Mouse (Mus musculus): ENCODE measurements around the gene Zfp740. TPM values are rescaled to one million over a fixed set of nuclear protein-coding genes. Genes with fewer than 3 reads are reported as not detected.

The Zfp740 gene
- polyA plus RNA-seq, 1 experiment = 20.2 TPM

DNA sequence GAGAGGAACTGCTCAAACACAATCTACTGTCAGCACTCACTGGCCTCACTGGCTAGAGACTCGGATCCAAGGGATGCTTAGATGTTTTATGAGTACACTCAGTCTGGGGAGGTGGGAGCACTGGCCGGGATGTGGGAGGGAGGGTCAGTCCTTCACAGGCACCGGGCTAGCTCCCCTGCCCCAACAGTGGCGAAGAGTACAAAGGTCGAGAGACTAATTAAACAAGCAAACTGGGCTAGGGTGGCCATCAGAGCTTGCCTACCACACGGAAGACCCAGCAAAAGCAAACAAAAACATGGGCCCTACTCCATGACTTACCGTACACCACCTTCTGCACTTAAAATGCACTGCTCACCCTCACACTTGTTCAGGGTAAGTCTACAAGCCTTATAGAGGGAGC lies 11.3 kb upstream of the Zfp740 start:
- 36% methylated on average over 7 of the region's 7 CpGs for WGBS

DNA sequence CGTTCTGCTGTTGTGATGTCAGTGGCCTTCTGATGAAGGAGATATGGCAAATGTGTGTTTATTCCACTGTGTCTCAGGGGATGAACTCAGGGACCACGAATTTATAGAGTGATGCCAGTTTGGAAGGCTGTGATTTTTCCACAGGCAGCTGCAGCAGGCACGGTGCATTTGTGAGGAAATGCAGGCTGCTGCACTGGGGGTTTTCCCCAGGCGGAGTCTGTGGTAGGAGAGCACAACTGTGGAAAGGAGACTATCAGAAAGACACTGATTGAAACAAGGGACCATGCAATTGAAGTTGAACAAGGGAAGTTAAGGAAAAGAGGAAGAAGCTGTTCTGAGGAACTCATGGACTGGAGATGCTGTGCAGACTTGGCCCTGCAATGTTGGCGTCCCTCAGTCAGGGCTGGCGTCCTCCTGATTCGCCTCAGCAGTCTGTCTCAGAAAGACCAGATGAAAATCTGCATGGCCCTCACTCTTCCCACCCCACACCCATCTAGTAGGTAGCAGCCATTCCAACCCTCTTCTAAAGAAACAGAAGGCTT lies 10.7 kb upstream of the Zfp740 start:
- no peak for DNase-seq (ENCODE audit: low read depth, low spot score)
- 53% methylated on average over 7 of the region's 7 CpGs for WGBS

More for the DNA sequence above, 11.3 kb upstream of the Zfp740 start:
- no peak for DNase-seq (ENCODE audit: low read depth, low spot score)

DNA sequence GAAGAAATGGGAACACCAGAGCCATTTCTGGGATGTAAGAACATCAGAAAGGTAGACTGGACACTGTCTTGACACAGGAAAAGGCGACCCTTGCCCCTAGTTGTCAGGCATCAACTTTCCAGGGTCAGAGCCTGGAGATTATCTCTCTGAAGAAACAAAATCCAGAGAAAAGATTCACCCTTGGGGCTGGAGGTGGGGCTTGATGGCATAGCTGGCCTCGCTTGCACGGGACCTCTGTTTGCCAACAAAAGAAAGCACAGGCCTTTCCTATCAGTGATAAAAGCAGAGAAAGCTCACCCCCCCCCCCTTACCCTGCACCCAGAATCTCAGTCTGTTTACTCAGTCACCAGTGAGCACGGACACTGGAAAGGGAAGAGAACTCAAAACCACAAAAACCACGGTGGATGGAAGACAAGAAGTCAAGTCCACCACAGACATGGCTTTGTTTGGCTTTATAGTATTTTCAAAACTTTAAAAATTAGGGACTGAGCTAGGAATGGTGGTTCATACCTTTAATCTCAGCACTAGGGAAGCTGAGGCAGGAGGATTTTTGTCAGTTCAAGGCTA lies 10.1 kb upstream of the Zfp740 start:
- DNase-seq (ENCODE audit: low read depth, low spot score) = no peak
- WGBS = 44% methylated on average over 5 of the region's 5 CpGs

GRCm38 (mm10) chr15:102193652-102194051 lies 9.4 kb upstream of the Zfp740 start:
- 65% methylated on average over 4 of the region's 4 CpGs for WGBS
- no peak for DNase-seq (ENCODE audit: low read depth, low spot score)

DNA sequence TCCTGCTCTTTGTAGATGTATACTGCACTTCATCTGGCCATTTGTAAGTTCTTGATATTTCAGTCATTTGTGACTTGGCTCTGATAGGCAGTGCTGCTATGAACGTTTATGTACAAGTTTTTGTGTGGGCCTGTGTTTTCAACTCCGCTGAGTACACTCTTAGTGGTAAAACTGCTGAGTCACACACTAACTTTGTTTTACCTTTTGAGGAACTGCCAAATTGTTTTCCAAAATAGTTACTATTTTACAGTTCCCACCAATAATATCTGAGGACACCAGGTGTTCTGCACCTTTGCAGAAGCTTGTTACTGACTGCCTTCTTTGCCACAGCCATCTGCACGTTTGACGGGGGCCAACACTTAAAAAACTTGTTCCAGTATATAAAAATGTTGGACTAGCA lies 8.6 kb upstream of the Zfp740 start:
- no peak for DNase-seq (ENCODE audit: low read depth, low spot score)
- 27% methylated on average over 4 of the region's 4 CpGs for WGBS

GRCm38 (mm10) chr15:102195373-102195772 lies 7.7 kb upstream of the Zfp740 start:
- DNase-seq (ENCODE audit: low read depth, low spot score) = no peak
- 47% methylated on average over 4 of the region's 4 CpGs for WGBS

DNA sequence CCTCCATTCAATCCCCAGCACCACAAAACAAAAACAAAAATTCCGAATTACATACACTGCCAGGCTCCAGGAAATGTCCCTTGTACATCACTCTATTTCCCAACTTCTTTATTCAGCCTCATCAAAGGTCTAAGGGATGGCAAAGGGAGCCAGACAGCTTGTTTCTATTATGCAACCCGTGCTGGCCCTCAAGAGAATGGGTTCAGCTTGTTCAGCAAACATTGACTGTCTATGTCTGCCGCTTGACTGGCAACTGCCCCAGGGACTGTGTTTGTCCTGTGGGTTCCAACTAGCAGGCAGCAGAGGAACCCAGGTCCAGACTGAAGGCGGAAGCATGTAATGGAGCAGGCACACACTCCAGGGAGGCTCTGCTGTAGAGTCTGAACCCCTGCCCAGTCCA lies 4.2 kb upstream of the Zfp740 start:
- DNase-seq (ENCODE audit: low read depth, low spot score) = no peak
- WGBS = 68% methylated on average over 4 of the region's 4 CpGs

DNA sequence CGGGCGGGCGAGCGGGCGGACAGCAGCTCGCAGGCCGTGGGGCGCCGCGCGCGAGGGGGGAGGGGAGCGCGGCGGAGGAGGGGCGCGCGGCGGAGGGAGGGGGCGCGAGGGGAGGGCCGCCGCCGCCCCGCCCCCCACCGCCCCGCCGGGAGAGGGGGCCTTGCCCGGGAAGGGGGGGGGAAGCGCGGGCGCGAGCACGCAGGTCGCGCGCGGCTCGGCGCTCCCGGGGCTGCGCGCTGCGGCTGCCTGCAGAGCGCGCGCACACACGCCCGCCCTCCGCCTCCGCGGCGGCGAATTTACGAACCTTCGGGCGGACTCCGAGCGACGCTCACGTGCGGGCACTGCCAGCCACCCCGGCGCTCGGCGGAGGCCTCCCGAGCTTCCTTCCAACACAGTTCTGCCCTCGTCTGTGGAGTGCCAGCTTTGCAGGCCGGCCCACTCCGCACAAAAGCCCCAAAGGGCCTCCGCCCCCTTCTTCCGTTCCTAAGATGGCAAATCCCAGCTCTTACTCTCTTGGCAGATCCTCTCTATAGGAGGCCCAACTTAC lies 859 bp downstream of the Zfp740 start:
- DNase-seq (ENCODE audit: low read depth, low spot score) = no peak
- WGBS = under 1% methylated on average over 50 of the region's 72 CpGs

DNA sequence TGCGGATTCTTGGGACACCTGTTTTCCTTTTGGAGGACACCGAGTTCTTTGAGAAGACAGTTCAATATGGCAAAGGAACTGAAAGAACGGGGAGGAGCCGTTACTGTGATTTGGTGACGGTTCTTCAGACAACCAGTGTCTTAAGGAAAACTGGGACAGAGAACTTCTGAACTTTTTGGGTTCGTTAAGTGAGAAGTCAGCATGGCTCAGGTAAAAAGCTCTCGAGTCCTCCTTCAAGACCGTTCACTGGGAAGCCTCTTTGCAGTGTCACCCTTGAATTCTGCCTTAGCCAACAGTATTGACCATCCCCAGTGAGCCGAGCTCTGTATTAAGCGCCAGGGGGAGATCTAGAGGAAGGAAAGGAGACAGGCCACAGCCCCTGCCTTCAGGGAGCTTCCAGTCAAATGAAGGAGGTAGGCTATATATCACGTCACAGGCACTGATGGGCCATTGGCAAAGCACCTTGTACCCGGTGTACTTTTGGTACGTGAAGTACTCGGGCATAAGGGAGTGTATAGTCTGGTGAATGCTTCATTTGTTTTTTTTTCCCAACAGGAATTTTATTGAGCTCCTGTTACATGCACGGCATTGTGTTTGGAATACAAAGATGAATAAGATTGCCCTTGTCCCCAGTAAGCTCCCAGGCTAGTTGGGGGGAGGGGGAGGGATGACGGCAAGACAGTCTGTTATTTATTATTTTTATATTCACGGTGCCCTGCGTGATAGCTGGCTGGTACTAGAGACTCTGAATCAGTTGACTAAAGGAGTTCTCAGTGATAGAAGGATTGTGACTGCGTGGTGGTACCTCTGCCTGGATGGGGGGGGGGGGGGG lies 1.8 kb downstream of the Zfp740 start, which contains the start of gene Csad:
Gene Csad (minus strand): TSS at position 51 of the 832 bp plus-strand sequence.
- 32% methylated on average over 19 of the region's 19 CpGs for WGBS
- no peak for DNase-seq (ENCODE audit: low read depth, low spot score)

DNA sequence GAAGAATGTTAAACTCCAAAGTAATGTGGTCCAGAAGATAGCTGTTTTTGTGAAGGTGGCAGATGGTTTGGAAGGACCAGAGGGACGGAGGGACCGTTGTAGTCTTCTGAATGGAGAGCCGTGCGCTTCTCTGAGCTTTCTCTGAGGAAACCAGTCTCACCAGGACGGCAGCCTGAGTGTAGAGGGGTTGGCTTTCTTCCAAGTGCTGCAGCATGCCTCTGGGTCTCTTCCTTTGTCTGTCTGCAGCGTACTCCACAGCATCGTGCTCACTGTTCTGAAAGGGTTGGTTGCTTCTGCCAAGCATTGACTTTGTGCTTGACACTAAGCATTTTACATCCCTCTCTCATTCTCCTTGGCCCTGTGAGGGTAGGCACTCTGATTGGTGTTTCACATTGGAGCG lies 2.7 kb downstream of the Zfp740 start:
- no peak for DNase-seq (ENCODE audit: low read depth, low spot score)
- WGBS = 45% methylated on average over 8 of the region's 8 CpGs

DNA sequence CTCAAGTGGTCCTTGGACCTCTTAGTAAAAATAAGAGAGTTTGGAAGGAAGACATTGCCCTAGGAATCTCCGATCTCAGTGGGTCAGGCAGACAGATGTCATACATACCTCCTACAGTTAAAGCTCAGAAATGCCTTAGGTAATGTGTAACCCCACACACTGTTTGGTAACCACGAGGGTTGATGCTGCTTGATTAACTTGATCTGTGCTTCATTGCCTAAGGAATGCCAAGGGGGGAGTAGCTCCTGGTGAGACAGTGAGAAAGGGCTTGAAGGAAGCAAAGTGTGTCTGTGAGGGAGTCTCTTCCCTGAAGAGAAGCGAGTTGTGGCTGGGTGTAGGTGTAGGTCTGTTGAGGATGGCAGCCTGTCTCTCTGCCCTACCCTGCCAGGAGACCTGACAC lies 4.3 kb downstream of the Zfp740 start:
- no peak for DNase-seq (ENCODE audit: low read depth, low spot score)
- 63% methylated on average over 3 of the region's 3 CpGs for WGBS

DNA sequence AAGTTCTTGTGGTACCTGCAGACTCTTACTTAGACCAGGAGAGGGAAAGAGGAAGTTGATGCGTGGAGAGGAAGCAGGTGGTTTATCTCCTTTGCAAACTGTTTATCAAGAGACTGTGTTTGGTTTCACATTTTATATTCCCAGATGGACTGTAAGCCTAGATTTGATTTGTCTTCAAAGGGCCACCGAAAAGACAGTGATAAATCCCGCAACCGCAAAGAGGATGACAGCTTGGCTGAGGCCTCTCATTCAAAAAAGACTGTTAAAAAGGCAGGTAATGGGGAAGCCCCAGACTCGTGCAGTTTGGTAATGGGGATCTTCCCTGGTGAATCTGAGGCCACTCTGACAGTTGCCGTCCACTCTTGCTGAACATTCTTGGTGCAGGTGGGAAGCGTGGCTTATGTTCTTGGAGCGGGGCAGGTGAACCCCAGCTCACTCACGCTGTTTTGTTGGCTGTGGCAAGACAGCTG lies 5.1 kb downstream of the Zfp740 start:
- DNase-seq (ENCODE audit: low read depth, low spot score) = no peak
- WGBS = 58% methylated on average over 9 of the region's 9 CpGs

DNA sequence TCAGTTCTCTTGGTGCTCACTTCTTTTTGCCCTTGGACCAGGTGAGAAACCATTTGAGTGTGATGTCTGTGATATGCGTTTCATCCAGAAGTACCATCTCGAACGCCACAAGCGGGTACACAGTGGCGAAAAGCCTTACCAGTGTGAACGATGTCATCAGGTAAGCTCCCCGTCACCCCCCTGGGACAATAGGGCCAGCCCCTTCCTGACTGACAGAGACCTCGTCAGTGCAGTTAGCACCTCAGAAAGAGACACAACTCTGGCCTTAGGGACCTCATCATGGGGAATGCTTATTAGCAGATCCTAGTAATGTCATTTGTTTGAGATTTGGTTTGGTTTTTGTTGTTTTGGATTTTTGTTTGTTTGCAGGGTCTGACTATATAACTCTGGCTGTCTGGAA lies 6.1 kb downstream of the Zfp740 start:
- 91% methylated on average over 8 of the region's 8 CpGs for WGBS
- no peak for DNase-seq (ENCODE audit: low read depth, low spot score)

DNA sequence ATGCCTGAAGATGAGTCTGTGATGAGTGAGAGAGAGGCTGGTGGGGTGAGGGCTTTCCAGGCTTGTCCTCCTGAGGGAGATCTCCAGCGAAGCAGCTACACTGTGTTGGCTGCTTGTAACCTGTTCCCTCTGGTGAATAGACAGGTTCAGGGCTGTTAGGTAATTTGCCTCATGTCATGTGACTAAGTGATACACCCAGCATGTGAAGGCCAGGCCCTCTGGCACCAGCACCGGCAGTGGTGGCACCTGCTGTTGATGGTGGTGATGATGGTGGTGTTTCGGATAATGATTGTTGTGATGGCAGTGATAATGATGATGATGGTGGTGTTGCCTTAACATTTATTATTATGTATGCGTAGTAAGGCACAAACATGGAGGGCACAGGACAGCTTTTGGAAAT lies 7.8 kb downstream of the Zfp740 start:
- 57% methylated on average over 4 of the region's 4 CpGs for WGBS
- no peak for DNase-seq (ENCODE audit: low read depth, low spot score)

- 59% methylated on average over 6 of the region's 6 CpGs for WGBS
- no peak for DNase-seq (ENCODE audit: low read depth, low spot score)
These were observed 8.8 kb downstream of the Zfp740 start for GRCm38 (mm10) chr15:102211895-102212294.

DNA sequence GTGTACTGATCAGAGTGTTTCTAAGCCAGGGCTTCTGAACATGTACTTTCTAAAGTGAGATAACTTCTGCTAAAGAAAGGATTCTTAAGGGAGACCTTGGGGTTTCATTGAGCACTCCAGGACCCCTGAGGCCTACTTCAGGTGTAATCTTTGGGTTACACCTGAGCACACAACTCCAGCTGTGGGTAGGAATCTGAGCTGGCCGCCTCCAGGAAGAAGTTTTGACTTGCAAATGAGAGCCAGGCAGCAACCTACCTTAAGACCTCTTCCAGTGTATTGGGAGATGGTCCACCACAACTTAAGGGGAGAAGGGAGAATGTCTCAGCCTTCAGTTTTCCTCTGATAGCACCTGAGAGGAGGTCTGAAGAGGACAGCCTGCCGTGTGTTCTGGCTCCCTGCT lies 11.1 kb downstream of the Zfp740 start:
- WGBS = 52% methylated on average over 2 of the region's 2 CpGs

DNA sequence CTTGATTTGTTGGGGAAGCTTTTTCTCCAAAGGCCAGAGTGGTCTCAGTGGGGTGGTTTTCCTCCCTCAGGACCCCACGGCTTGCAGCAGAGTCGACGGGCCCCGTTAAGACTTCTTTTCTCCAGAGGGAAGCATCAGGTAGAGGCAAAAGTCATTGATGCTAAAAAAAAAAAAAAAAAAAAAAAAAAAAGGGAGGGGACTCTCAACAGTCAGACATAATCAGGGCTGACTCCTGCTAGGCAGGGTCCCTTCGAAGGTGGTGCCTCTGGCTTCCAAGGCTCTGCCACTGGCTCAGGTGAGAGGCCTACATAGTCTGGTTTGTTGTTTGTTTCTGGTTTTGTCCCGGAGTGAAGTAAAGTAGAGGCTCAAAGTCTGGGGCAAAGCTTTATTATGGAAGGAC lies 12.6 kb downstream of the Zfp740 start:
- 61% methylated on average over 6 of the region's 6 CpGs for WGBS
- DNase-seq (ENCODE audit: low read depth, low spot score) = no peak

More for the DNA sequence above, 11.1 kb downstream of the Zfp740 start:
- DNase-seq (ENCODE audit: low read depth, low spot score) = no peak

GRCm38 (mm10) chr15:102216459-102217228 lies 13.6 kb downstream of the Zfp740 start:
- 80% methylated on average over 16 of the region's 16 CpGs for WGBS
- DNase-seq (ENCODE audit: low read depth, low spot score) = no peak

DNA sequence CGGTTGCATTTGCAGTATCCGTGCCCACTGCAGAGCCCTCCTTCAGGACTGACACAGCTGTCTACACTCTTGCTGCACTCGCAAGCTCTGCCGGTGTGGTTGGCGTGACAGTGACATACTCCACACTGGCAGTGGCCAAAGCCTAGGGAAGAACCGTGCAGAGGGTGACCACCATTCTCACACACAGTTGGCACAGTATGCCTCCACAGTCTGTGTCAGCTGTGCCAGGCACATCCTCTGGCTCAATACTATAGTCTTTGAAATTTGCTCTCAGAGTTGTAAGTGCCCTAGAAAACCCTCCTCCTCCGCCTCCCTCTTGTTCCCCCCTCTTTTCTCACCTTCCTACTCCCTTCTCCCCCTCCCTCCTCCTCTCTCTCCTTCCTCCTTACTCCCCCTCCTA lies 14.3 kb downstream of the Zfp740 start:
- 84% methylated on average over 7 of the region's 7 CpGs for WGBS
- no peak for DNase-seq (ENCODE audit: low read depth, low spot score)

DNA sequence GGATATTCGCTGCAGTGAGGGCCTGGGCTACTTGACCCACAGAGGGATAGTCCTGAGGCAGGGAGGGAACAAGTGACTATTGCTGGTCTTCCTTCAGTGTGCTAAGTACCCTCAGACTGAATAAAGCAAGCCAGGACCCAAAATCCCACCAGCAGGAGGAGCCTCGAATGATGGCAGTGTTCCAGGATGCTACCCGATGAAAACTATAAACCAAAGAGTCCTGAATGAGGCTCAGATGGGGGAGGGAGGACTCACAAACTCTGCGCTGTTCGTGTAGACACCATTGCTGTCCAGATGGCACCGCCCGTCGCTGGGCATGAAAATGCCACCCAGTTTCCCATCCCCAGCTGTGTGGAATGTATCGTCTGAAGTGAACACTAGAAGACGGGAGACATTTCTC lies 19.3 kb downstream of the Zfp740 start:
- no peak for DNase-seq (ENCODE audit: low read depth, low spot score)
- WGBS = 63% methylated on average over 10 of the region's 10 CpGs
